Mouse (Mus musculus): ENCODE data around the gene Tom1l2. TPM values are rescaled to one million over a fixed set of nuclear protein-coding genes. Genes with fewer than 3 reads are reported as not detected.

Gene Tom1l2
- polyA plus RNA-seq, 1 experiment from 2014 or later: 19.3 TPM

DNA sequence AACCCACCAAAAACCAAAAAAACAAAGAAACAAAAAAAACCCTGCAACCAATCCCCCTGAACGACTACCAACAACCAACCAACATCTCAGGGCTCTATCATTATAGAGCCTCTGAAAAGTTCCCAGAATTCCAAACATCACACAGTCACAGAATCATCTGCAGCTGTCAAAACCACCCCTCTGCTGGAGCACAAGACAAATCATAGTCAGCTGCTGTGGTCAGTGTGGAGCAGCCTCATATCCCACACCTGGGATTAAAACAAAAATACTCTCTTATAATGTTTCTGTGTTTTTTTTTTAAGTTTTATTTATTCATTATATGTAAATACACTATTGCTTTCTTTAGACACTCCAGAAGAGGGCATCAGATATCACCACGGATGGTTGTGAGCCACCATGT lies 102.8 kb downstream of the Tom1l2 start:
- H3K27me3 ChIP-seq (ENCODE audit: insufficient read depth, poor library complexity, severe bottlenecking): no peaks in the 10 kb centered on the region
- H3K4me1 ChIP-seq: peaks cover 55% of the 10 kb centered on the region
- WGBS: 81% methylated on average over 2 of the region's 2 CpGs
- H3K36me3 ChIP-seq: peaks cover 6% of the 10 kb centered on the region; the same call in 1 of the 2 replicates
- no peak for DNase-seq (ENCODE audit: low spot score)
- H3K4me3 ChIP-seq: no peak overlapping the region
- H3K9me3 ChIP-seq: no peaks in the 10 kb centered on the region
- H3K27ac ChIP-seq: no peak overlapping the region

DNA sequence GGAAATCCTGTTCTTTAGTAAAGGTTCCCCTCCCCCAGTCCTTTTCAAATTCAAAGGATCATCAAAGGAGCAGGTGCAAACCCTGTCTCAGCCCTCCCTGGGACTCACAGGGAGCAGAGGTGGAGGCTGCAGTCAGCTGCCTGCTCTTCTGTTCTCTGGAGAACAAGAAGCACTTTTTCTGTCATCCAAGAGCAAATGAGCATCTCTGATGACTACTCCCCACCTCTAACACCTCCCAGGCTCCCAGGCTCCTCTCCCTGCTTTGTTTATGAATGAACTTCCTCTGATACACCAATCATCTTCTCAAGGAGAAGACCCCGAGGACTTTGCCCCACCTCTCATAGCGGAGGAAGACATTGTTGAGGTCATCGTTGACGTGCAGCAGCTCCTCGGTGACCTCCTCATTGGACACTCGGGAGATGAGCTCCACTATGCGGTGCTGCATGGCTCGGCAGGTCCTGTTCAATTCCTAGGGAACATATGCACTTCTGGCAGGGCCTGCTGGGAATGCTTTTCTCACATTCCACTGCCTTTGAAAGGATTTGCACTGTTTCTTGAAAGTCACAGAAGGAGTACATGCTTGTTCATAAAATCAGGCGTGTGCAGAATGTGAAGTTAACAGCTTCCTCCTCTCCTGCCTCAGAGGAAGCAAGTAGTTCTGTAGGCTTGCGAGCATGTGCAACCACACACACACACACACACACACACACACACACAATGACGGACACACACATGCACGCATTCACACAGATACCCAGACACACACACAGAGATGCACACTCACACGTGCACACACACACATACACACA lies 103.9 kb downstream of the Tom1l2 start:
- H3K36me3 ChIP-seq: peaks cover 6% of the 10 kb centered on the region; the same call in 1 of the 2 replicates
- no peaks in the 10 kb centered on the region for H3K9me3 ChIP-seq
- H3K27ac ChIP-seq: no peak overlapping the region
- no peak for DNase-seq (ENCODE audit: low spot score)
- H3K4me3 ChIP-seq: no peak overlapping the region
- WGBS: 60% methylated on average over 13 of the region's 13 CpGs
- peaks cover 48% of the 10 kb centered on the region for H3K4me1 ChIP-seq
- H3K27me3 ChIP-seq (ENCODE audit: insufficient read depth, poor library complexity, severe bottlenecking): no peaks in the 10 kb centered on the region

DNA sequence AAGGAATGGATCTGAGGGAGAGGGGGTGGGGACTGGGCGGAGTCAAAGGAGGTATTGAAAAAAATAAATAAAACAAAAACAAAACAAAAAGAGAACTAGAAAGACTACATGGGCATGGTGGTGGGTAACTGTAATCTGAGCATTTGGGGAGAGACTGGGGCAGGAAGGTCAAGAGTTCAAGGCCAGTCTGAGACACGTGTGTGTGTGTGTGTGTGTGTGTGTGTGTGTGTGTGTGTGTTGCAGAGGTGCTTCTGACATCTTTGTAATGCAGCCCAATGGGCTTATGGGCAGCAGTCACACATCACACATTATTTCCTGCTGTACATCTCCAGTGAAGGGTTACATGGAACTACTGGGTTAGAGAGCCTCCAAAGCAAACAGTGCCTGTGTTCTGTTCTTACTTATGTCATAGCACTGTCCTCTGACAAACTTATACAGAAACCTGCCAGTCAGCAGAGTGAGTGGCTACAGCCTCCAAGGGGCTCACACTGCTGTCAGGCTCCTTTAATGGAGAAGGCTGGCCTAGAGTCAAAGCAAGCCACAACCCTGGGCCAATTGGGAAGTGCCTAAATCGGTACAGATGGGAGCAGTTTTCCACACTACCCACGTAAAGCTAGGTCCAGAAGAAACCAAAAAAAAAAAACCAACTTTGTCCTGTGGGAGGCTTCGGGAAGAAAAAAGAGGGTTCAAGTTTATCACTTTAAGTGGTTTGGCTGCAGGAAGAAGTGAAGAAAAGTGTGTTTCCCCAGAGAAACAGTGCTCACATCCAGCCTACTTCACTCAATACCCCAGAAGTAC lies 104.8 kb downstream of the Tom1l2 start:
- H3K36me3 ChIP-seq: peaks cover 6% of the 10 kb centered on the region; the same call in 1 of the 2 replicates
- no peak for DNase-seq (ENCODE audit: low spot score)
- H3K4me1 ChIP-seq: peaks cover 40% of the 10 kb centered on the region
- H3K9me3 ChIP-seq: no peaks in the 10 kb centered on the region
- no peak overlapping the region for H3K27ac ChIP-seq
- no peak overlapping the region for H3K4me3 ChIP-seq
- no peaks in the 10 kb centered on the region for H3K27me3 ChIP-seq (ENCODE audit: insufficient read depth, poor library complexity, severe bottlenecking)
- 57% methylated on average over 5 of the region's 5 CpGs for WGBS

- H3K27ac ChIP-seq: 0 out of 2 replicates have a peak overlapping the region, but pooled peaks have one; percentile 29
- peaks cover 13% of the 10 kb centered on the region for H3K36me3 ChIP-seq
- no peak overlapping the region for H3K4me3 ChIP-seq
- H3K27me3 ChIP-seq (ENCODE audit: insufficient read depth, poor library complexity, severe bottlenecking): no peaks in the 10 kb centered on the region
- DNase-seq (ENCODE audit: low spot score): no peak
- H3K9me3 ChIP-seq: no peaks in the 10 kb centered on the region
- peaks cover 24% of the 10 kb centered on the region for H3K4me1 ChIP-seq
Measured at GRCm38 (mm10) chr11:60246077-60246476, 106.6 kb downstream of the Tom1l2 start.

DNA sequence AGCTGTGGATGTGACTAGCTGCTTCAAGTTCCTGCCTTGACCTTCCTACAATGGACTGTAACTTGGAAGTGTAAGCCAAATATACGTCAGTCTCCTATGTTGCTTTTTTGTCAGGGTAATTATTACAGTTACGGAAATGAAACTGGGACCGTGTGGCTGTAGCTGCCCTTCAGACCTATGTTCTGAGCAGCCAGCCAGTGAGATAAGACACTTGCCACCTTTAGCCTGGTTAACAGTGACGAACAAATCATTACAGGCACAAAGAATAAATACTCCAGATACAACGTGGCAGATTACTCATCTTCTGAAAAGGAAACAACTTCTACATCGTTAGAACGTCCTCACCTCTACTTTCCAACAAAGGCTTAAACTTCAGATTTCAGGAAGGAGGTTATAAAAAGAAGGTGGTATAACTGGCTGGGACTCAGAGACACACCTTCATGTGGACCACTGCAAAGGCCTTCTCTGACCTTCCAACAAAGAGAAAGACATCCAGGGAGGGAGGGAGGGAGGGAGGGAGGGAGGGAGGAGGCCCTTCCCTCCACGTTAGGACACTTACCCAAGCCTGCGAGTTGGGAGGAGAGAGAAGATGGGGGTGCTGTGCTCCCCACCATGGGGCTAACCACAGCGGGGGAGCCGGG lies 108.1 kb downstream of the Tom1l2 start:
- Histone ChIP-seq H3K36me3 (peaks cover 22% of the 10 kb centered on the region), H3K27ac (no peak overlapping the region), H3K4me3 (no peak overlapping the region), H3K9me3 (no peaks in the 10 kb centered on the region), H3K4me1 (peaks cover 23% of the 10 kb centered on the region), H3K27me3 (ENCODE audit: insufficient read depth, poor library complexity, severe bottlenecking) (no peaks in the 10 kb centered on the region)
- no peak for DNase-seq (ENCODE audit: low spot score)
- 73% methylated on average over 11 of the region's 11 CpGs for WGBS

DNA sequence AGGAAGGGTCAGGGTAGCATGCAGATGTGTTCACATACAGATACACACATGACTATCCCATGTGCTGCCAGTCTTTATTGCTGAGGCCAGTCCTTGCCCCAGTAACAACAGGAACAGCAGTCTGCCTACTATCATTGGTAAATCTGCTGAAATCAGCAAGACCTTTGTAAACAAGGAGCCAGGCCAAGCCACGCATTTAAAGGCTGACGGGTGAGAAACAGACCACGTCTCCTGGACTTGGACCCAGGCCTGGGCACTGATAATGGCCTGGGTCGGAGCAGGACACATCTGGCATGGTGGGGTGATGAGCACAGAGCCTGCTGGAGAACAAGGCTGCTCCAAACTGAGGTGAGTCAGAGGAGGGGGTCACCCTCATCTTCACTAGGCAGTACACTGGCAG lies 112.2 kb downstream of the Tom1l2 start:
- H3K36me3 ChIP-seq: peaks cover 22% of the 10 kb centered on the region
- no peak overlapping the region for H3K27ac ChIP-seq
- WGBS: 76% methylated on average over 4 of the region's 4 CpGs
- H3K9me3 ChIP-seq: no peaks in the 10 kb centered on the region
- no peaks in the 10 kb centered on the region for H3K27me3 ChIP-seq (ENCODE audit: insufficient read depth, poor library complexity, severe bottlenecking)
- peaks cover under 1% of the 10 kb centered on the region; the same call in 1 of the 2 replicates for H3K4me1 ChIP-seq
- no peak for DNase-seq (ENCODE audit: low spot score)
- H3K4me3 ChIP-seq: no peak overlapping the region

GRCm38 (mm10) chr11:60235351-60235750 lies 117.4 kb downstream of the Tom1l2 start:
- peaks cover 26% of the 10 kb centered on the region for H3K4me1 ChIP-seq
- 84% methylated on average over 5 of the region's 5 CpGs for WGBS
- no peak for DNase-seq (ENCODE audit: low spot score)
- H3K36me3 ChIP-seq: peaks cover 12% of the 10 kb centered on the region
- H3K27me3 ChIP-seq (ENCODE audit: insufficient read depth, poor library complexity, severe bottlenecking): no peaks in the 10 kb centered on the region
- no peak overlapping the region for H3K4me3 ChIP-seq
- H3K9me3 ChIP-seq: no peaks in the 10 kb centered on the region
- no peak overlapping the region for H3K27ac ChIP-seq

DNA sequence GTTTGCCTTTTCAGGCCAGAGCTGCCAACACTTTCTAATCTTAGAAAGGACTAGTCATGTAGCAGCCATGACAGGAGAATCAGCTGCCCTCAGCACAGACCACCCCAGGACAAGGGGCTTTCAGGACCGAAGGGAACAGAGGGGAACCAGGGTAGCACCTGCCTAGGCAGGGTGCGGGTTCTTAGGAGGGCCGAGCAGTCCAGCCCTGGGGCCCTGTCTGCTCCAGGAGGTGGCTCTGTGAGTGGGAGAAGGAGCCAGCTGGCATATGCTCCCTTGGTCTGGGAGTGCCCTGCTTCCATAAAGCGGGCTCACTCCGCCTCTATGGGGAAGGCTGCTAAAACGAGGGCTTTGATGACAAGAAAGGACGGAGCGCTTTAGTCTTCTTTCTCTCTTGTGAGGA lies 119.5 kb downstream of the Tom1l2 start:
- peaks cover 5% of the 10 kb centered on the region for H3K36me3 ChIP-seq
- no peaks in the 10 kb centered on the region for H3K9me3 ChIP-seq
- no peaks in the 10 kb centered on the region for H3K27me3 ChIP-seq (ENCODE audit: insufficient read depth, poor library complexity, severe bottlenecking)
- no peak overlapping the region for H3K4me3 ChIP-seq
- 73% methylated on average over 8 of the region's 8 CpGs for WGBS
- peak overlapping the region; percentile 79 for H3K27ac ChIP-seq
- no peak for DNase-seq (ENCODE audit: low spot score)
- peaks cover 47% of the 10 kb centered on the region for H3K4me1 ChIP-seq

DNA sequence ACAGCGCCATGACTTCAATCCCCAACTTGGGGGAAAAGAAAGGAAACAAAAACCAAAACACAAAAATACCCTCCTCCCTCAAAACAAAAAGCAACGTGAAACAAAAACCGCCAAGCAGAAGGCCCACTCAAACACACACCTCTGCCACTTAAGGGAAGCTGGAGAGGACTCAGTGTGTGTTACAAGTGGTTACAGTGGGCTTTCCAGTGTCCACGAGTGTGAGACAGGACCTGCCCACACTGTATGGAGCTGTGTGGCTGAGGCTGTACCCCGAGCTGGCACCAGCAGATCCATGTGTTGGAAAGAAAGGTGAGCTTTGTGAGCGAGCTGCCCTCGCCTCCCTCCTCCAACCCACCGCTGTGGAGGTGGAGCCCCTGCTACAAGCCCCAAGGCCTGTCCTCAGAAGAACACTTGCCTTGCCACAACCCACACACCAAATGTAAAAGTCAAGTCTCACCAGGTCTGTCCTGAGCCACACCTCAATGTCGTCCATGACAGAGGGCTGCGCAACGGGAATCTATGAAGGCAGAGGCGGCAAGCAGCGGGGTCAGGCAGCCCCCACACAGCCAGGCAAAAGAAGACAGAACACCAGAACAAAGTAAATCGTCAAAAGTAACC lies 120.2 kb downstream of the Tom1l2 start:
- no peaks in the 10 kb centered on the region for H3K9me3 ChIP-seq
- H3K4me3 ChIP-seq: no peak overlapping the region
- H3K4me1 ChIP-seq: peaks cover 53% of the 10 kb centered on the region
- H3K27me3 ChIP-seq (ENCODE audit: insufficient read depth, poor library complexity, severe bottlenecking): no peaks in the 10 kb centered on the region
- peaks cover 5% of the 10 kb centered on the region for H3K36me3 ChIP-seq
- DNase-seq (ENCODE audit: low spot score): no peak
- peak overlapping the region; percentile 79 for H3K27ac ChIP-seq
- WGBS: 77% methylated on average over 14 of the region's 14 CpGs

DNA sequence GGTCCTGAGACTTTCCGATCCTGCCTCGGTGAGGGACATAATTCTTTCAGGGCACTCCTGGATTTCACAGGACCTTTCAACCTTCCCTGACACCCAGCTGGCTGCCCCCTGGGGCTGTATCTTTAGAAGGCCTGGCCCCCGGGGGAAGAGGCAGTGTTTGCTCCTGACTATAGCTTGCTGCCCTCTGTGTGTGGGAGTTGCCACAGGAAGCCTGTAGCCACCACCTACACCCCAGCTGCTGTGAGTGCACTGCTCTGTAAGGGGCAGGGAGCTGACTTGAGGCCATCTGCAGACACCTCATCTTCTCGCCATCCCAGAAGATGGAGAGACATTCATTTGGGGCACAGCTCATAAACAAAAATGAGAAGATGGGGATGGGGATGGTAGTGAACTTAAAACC lies 120.8 kb downstream of the Tom1l2 start:
- no peaks in the 10 kb centered on the region for H3K9me3 ChIP-seq
- no peak for DNase-seq (ENCODE audit: low spot score)
- H3K36me3 ChIP-seq: peaks cover 5% of the 10 kb centered on the region
- H3K4me1 ChIP-seq: peaks cover 53% of the 10 kb centered on the region
- no peak overlapping the region for H3K4me3 ChIP-seq
- 55% methylated on average over 4 of the region's 4 CpGs for WGBS
- no peaks in the 10 kb centered on the region for H3K27me3 ChIP-seq (ENCODE audit: insufficient read depth, poor library complexity, severe bottlenecking)
- H3K27ac ChIP-seq: peak overlapping the region; percentile 79; the same call in 1 of the 2 replicates

GRCm38 (mm10) chr11:60231326-60231725 lies 121.4 kb downstream of the Tom1l2 start:
- Histone ChIP-seq H3K9me3 (no peaks in the 10 kb centered on the region), H3K27me3 (ENCODE audit: insufficient read depth, poor library complexity, severe bottlenecking) (no peaks in the 10 kb centered on the region), H3K4me1 (peaks cover 53% of the 10 kb centered on the region), H3K27ac (no peak overlapping the region), H3K4me3 (no peak overlapping the region), H3K36me3 (peaks cover 5% of the 10 kb centered on the region)
- DNase-seq (ENCODE audit: low spot score): no peak
- 91% methylated on average over 3 of the region's 3 CpGs for WGBS

- Histone ChIP-seq H3K4me3 (no peak overlapping the region), H3K36me3 (peaks cover 5% of the 10 kb centered on the region), H3K4me1 (peaks cover 53% of the 10 kb centered on the region), H3K27me3 (ENCODE audit: insufficient read depth, poor library complexity, severe bottlenecking) (no peaks in the 10 kb centered on the region), H3K27ac (peak overlapping the region; percentile 71; the same call in 1 of the 2 replicates), H3K9me3 (no peaks in the 10 kb centered on the region)
- DNase-seq (ENCODE audit: low spot score): no peak
- 84% methylated on average over 7 of the region's 7 CpGs for WGBS
Measured at GRCm38 (mm10) chr11:60230512-60230911, 122.2 kb downstream of the Tom1l2 start.

All from heart, embryonic 10.5 days (tissue).